Mouse (Mus musculus) midbrain, embryonic 10.5 days (tissue): ENCODE measurements around the gene Ogdhl. TPM values are rescaled to one million over a fixed set of nuclear protein-coding genes. Genes with fewer than 3 reads are reported as not detected.

Source experiments
- polyA plus RNA-seq: library from polyadenylated mRNA; unstranded; fragments of >200 nt; fragmentation: Nextera tagmentation; extraction: Ambion mirVana; gene quantifications from 2 replicates; pipeline ENCODE4 v1.2.1, GENCODE M21; 2016

Ogdhl gene
- polyA plus RNA-seq, 1 experiment from 2014 or later, result 17.4 TPM

Other genes with a start within 250 kb of the Ogdhl start
- 19.7 and 26.7 TPM in 2 replicates for gene Oxnad1, start 236.6 kb upstream of the Ogdhl start, polyA plus RNA-seq
- gene Dph3, start 236.3 kb upstream of the Ogdhl start, polyA plus RNA-seq, result 92.1 and 104 TPM in 2 replicates
- gene Msmb, start 180.0 kb upstream of the Ogdhl start, polyA plus RNA-seq, result not detected in 2 replicates
- gene Ncoa4, start 162.2 kb upstream of the Ogdhl start, polyA plus RNA-seq, result 71.1 and 82.2 TPM in 2 replicates
- gene Timm23, start 120.1 kb upstream of the Ogdhl start, polyA plus RNA-seq, result 312 and 360 TPM in 2 replicates
- 47.5 and 48.5 TPM in 2 replicates for gene Parg, start 120.1 kb upstream of the Ogdhl start, polyA plus RNA-seq
- gene 1700024G13Rik, start 66.4 kb downstream of the Ogdhl start, polyA plus RNA-seq, result not detected in 2 replicates
- 0.41 and 0.77 TPM in 2 replicates for gene Slc18a3, start 142.8 kb downstream of the Ogdhl start, polyA plus RNA-seq
- 0.07 and 0.10 TPM in 2 replicates for gene Chat, start 144.0 kb downstream of the Ogdhl start, polyA plus RNA-seq
- 26.0 and 27.8 TPM in 2 replicates for gene Ercc6, start 191.5 kb downstream of the Ogdhl start, polyA plus RNA-seq